Mouse (Mus musculus): Measurements from ENCODE around the gene Trpm7.
"Not testable (repeated sequence)": the region's sequence is repeated elsewhere in the genome, so short reads cannot be mapped to it uniquely, and the experiment has no call there.

Gene Trpm7

DNA sequence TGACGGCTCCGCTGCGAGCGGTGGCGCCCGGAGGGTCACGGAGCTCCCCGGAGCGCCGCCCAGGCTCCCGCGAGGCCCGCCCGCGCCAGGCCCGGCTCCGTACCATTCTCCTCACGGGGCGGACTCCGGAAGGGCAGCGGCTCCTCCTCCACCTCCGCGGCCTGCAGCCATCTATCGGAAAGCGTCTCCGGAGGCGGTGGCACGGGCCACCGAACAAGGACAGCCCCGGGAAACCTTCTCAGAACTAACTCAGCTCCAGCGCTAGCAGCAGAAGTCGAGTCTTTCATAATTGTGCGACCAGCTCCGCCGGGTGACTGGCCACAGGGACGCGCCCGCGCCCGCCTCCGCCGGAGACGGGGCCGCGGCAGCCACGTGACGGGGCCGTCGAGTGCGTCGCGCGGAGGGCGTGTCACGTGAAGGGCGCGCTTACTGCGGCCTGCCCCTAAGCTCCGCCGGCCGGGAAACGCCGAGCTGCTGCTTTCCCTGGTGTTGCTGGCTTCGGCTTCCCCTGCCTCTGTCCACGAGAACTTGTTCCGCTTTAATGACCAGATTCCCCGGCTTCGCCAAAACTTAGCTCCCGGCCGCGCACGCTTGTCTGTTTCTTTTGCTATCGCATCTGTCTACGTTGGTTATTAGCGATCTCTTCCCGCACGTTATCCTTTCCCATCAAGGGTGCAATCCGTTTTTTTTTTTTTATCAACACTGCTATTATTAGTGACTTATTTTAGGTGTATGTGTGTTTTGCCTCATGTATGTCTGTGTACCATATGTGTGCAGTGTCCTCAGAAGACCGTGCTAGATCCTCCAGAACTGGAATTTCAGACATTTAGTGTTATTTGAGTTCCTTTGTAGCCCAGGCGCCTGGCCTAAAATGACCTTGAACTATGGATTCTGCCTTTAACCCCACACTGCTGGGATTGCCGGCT is at the start of gene Trpm7:
Gene Trpm7, minus strand, starts transcription at position 360 of the 926 bp plus-strand sequence.
- DNase-seq (ENCODE audit: low spot score) = peak; percentile 98

- no peak for DNase-seq (ENCODE audit: low spot score)
Observed at GRCm38 (mm10) chr2:126920358-126921060, 44.5 kb upstream of the Trpm7 start.

DNA sequence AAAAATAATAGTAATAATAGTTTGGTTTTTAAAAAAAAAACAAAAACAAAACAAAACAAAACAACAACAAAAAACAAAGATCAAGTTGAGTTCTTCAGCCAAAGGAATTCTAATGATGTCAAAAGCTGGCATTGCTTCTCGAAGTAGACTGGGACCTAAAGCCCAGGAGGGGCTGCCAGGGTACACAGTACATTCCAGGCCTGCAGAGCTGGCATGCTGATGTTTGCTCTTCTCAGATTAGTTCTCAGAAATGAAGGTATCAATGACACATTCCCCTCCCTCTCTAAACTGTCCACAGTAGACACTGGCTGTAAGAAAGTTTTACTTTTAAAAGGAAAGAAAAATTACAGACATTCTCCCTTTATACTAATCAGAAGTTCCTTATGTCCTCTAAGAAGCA is 40.2 kb upstream of the Trpm7 start:
- DNase-seq (ENCODE audit: low spot score) = no peak

DNA sequence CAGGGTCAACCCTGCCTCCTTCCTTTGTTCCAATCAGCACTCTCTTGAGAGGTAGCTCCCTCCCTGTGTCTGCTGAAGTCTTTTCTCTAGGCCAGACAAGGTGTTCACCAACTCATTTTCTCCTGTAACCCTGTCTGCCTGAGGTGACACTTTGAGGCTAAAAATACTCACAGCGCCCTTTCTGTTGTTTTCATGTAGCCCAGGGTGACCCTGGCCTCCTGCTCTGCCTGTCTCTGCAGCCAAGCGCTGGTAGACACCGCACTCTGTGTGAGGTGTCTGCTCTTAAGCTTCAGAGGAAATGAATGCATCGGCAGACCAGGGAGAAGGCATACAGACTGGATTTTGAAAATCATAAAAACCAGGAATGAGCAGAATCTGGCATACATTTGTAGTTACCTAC is 38.1 kb upstream of the Trpm7 start:
- DNase-seq (ENCODE audit: low spot score) = no peak

- DNase-seq (ENCODE audit: low spot score) = no peak
Observed at GRCm38 (mm10) chr2:126904162-126904561, 28.1 kb upstream of the Trpm7 start.

DNA sequence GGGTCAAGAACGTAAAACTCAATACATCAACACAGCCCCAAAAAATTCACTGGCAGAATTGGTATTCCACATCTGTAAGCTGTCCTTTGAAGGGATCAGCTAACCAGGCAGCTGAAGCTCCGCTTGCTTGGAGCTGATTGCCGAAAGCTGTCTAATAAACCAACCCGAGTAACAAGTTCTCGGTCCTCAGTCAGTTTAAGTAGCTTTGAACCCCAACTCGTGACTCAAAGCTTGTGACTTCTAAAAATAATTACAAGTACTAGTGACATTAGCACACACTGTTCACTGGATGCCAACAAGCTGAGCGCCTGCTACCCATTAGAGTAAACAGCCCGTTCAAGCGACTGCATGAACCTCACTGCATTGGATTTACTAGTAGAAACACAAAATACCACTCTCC is 21.5 kb upstream of the Trpm7 start:
- no peak for DNase-seq (ENCODE audit: low spot score)

DNA sequence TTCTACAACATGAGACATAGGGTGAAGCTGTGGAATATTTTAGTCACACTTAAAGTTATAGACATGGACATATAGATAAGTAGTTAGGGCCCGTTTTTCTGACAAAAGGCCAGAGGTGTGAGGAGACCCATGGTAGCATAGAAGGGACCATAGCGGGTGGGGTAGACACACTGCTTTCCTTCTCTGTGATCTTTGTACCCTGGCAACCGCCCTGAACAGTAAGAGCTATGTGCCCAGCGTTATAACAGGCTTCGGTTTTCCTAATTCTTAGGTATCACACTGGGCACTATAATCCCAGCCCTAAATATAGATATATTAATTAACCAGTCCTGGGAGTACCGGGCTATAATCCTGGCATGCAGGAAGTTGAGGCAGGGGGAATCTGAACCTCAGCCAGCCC is 20.9 kb upstream of the Trpm7 start:
- no peak for DNase-seq (ENCODE audit: low spot score)

DNA sequence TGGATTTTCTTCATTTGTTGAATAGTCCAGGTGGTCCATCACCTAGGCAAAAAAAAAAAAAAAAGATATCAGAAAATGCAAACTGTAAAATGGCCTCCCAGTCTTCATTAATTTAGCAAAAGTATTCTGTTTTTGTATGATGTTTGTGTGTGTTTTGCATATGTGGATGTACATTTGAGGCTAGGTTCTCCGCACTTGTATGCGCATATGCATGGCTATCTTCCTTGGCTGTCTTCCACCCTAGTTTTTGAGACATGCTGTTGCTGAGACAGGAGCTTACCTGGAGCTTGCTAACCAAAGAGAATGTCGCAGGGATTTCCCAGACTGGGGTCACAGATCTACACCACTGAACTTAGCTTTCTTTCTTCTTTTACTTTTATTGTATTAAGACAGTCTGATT is 18.2 kb upstream of the Trpm7 start:
- DNase-seq (ENCODE audit: low spot score) = no peak

DNA sequence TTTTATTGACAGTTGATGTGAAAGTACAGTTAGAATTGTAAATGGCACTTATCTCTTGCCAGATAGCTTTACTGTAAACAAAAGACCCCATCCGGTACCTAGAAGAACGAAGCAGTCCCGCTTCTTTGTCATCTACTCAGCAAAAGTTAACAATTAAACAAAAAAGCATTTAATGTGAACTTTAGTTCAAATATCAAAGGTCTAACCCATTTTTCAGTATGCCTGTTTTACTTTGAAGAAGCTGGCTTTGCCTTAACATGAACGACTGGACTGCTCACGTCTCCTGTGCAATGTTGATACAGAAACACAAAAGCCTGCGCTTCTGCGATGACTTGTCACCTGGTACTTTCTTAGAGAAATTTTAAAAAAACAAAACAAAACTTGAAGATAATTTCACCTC is 16.3 kb upstream of the Trpm7 start:
- DNase-seq (ENCODE audit: low spot score) = no peak

DNA sequence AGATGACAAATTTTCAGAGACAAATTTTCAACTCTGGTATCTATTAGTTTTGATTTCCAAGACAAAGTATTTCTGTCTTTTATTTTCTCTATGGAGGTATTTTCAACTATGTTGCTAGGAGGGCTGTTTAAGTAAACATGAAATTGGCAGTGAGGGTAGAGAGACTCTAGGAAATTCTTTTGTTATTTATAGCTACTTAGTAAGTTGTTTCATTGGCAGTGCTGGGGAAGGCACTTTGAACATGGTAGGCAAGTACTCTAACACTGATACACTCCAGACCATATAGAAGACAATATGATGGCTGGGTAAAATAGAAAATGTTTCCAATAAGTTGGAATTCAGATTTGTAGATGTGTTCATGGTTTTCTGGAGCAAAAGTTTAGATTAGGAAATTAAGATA is 15.7 kb upstream of the Trpm7 start:
- no peak for DNase-seq (ENCODE audit: low spot score)

DNA sequence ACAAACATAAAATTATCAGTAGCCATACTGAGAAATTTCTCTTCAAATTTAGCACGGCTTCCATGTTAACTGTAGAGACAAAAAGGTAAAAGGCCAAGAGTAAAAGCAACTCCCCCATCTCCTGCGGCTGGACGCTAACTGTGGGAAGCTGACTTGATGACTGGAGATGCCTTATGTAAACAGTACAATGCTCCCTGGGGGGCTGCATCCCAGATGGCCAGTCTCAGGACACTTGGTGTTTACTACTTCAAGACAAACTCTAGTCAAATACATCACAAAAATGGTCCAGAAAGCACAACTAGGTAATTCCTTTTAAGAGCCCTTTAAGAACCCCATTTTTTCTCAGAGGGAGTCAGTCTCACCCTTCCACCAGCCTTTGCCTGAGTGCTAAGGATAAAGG is 11.1 kb upstream of the Trpm7 start:
- DNase-seq (ENCODE audit: low spot score) = no peak

DNA sequence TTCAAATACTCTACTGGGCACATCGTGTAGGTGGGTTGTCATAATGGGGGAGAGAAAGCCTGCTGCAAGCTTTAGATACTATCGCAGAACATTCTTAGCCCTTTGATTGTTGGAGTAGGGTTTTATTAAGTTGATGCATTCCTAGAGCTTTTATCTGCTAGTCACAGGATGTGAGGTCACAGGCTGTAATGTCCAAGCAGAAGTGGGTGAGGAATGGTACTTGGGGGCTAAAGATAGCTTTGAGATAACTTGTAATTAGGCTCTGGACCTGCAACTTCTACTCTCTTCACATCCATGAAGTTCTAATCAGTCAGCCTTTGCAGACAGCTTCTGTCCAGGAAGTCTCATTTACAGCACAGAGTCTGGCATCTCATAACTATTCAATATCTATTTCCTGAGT is 9.8 kb upstream of the Trpm7 start:
- DNase-seq (ENCODE audit: low spot score) = no peak

- not testable (repeated sequence) for DNase-seq (ENCODE audit: low spot score)
Observed at GRCm38 (mm10) chr2:126882711-126883110, 6.7 kb upstream of the Trpm7 start.

- DNase-seq (ENCODE audit: low spot score) = no peak
Observed at GRCm38 (mm10) chr2:126877991-126878390, 2.0 kb upstream of the Trpm7 start.

- peak; percentile 76 for DNase-seq (ENCODE audit: low spot score)
Observed at GRCm38 (mm10) chr2:126875516-126875835, 554 bp downstream of the Trpm7 start.

GRCm38 (mm10) chr2:126874809-126875515 is 1.1 kb downstream of the Trpm7 start:
- peak; percentile 5 for DNase-seq (ENCODE audit: low spot score)

GRCm38 (mm10) chr2:126866301-126866700 is 9.7 kb downstream of the Trpm7 start:
- DNase-seq (ENCODE audit: low spot score) = no peak

DNA sequence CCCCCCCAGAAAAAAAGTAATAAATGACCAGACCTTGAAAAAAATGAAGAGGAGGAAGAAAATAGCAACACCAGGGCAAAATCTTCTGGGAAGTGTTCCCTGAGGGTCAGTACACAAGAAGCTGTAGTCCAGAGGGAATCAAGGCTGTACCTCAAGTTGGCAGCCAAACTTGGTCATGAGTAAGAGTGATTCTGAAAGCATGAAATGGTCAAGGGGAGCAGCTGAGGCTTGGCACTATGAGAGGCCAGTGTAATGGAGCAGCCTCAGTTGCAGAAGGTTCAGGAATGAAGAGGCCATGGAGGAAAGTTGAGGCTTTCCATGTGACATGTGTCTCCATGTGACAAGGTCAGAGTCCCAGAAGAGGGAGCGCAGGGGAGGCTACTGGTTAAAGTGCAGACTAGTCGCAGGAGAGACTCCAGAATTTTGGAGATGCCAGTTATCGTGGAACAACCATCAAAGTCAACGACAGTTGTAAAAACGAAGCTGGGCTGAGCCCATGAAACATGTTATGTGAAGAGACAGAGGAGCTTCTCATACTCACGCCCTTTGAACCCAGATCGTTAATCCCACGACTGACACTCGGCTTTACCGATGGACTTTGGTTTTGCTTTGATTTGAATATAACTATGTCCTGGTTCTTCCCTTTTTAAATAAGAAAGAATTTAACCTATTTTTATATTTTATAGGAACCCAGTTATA is 10.4 kb downstream of the Trpm7 start:
- no peak for DNase-seq (ENCODE audit: low spot score)

GRCm38 (mm10) chr2:126865026-126865425 is 11.0 kb downstream of the Trpm7 start:
- no peak for DNase-seq (ENCODE audit: low spot score)

- no peak for DNase-seq (ENCODE audit: low spot score)
Observed at GRCm38 (mm10) chr2:126844751-126845150, 31.3 kb downstream of the Trpm7 start.

GRCm38 (mm10) chr2:126838848-126839247 is 37.2 kb downstream of the Trpm7 start:
- no peak for DNase-seq (ENCODE audit: low spot score)

DNA sequence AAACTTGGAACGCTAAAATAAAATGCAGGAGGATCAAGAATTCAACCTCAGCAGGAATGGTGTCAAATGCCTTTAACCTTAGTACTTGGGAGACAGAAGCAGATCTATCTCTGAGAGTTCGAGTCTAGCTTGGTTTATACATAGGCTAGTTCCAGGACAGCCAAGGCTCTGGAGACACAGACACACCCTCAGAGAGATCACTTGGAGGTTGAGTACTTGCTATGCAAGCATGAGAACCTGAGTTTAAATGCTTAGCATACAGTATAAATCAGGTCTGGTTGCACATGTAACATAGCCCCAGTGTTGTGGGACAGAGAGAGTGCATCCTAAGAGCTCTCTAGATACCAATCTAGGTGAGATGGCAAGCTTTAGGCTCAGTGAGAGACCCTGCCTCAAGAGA is 58.6 kb downstream of the Trpm7 start:
- no peak for DNase-seq (ENCODE audit: low spot score)

All from embryo, embryonic 10 days (tissue).